Mouse (Mus musculus): ENCODE measurements at regions not wholly inside any gene's neighbourhood (a gene's known extent, or its start where the extent isn't known, plus 50 kb on each side); places are given as distances from the start of the nearest gene placed in this dataset.

GRCm38 (mm10) chr13:117334125-117334524 lies 113.2 kb upstream of the Gm17509 start:
- DNase-seq, result no peak
- intact Hi-C loops (cut with DNase I; ENCODE audit: low total_unique reads), result no loop called here

GRCm38 (mm10) chr13:117334539-117334938 lies 113.7 kb upstream of the Gm17509 start:
- DNase-seq, result no peak
- intact Hi-C loops (cut with DNase I; ENCODE audit: low total_unique reads), result no loop called here

GRCm38 (mm10) chr13:117381086-117381595 lies 160.3 kb upstream of the Gm17509 start:
- DNase-seq, result no peak
- intact Hi-C loops (cut with DNase I; ENCODE audit: low total_unique reads), result no loop called here

- intact Hi-C loops (cut with DNase I; ENCODE audit: low total_unique reads), result no loop called here
- no peak for DNase-seq
These were observed 162.7 kb upstream of the Gm17509 start for GRCm38 (mm10) chr13:117383480-117384137.

GRCm38 (mm10) chr13:117390287-117390686 lies 169.4 kb upstream of the Gm17509 start:
- intact Hi-C loops (cut with DNase I; ENCODE audit: low total_unique reads), result no loop called here
- no peak for DNase-seq

- intact Hi-C loops (cut with DNase I; ENCODE audit: low total_unique reads), result no loop called here
- DNase-seq, result no peak
These were observed 172.6 kb upstream of the Gm17509 start for GRCm38 (mm10) chr13:117393488-117393887.

- intact Hi-C loops (cut with DNase I; ENCODE audit: low total_unique reads), result no loop called here
- peak; percentile 6 for DNase-seq
These were observed 180.4 kb upstream of the Gm17509 start for GRCm38 (mm10) chr13:117401245-117401644.

- DNase-seq, result peak; percentile 6
- intact Hi-C loops (cut with DNase I; ENCODE audit: low total_unique reads), result no loop called here
These were observed 189.1 kb upstream of the Gm17509 start for GRCm38 (mm10) chr13:117409940-117410339.

GRCm38 (mm10) chr13:117413616-117414015 lies 188.5 kb upstream of the Hcn1 start:
- no peak for DNase-seq
- intact Hi-C loops (cut with DNase I; ENCODE audit: low total_unique reads), result no loop called here

GRCm38 (mm10) chr13:117423558-117423957 lies 178.6 kb upstream of the Hcn1 start:
- intact Hi-C loops (cut with DNase I; ENCODE audit: low total_unique reads), result no loop called here
- no peak for DNase-seq

GRCm38 (mm10) chr13:117425015-117425414 lies 177.1 kb upstream of the Hcn1 start:
- intact Hi-C loops (cut with DNase I; ENCODE audit: low total_unique reads), result no loop called here
- no peak for DNase-seq

GRCm38 (mm10) chr13:117467407-117467806 lies 134.7 kb upstream of the Hcn1 start:
- DNase-seq, result no peak
- intact Hi-C loops (cut with DNase I; ENCODE audit: low total_unique reads), result no loop called here

- intact Hi-C loops (cut with DNase I; ENCODE audit: low total_unique reads), result no loop called here
- DNase-seq, result no peak
These were observed 129.4 kb upstream of the Hcn1 start for GRCm38 (mm10) chr13:117472726-117473125.

- intact Hi-C loops (cut with DNase I; ENCODE audit: low total_unique reads), result no loop called here
- no peak for DNase-seq
These were observed 119.5 kb upstream of the Hcn1 start for GRCm38 (mm10) chr13:117482624-117483023.

GRCm38 (mm10) chr13:117508746-117509145 lies 93.4 kb upstream of the Hcn1 start:
- no peak for DNase-seq
- intact Hi-C loops (cut with DNase I; ENCODE audit: low total_unique reads), result no loop called here

GRCm38 (mm10) chr13:117550108-117550507 lies 52.0 kb upstream of the Hcn1 start:
- intact Hi-C loops (cut with DNase I; ENCODE audit: low total_unique reads), result no loop called here
- no peak for DNase-seq
